Mouse (Mus musculus) right cerebral cortex, postnatal 25 days (tissue): ENCODE measurements around the gene Camk2d.

Experiments
- DNase-seq: peaks from one replicate; pipeline ENCODE4 v3.0.0; 2022

The Camk2d gene

DNA sequence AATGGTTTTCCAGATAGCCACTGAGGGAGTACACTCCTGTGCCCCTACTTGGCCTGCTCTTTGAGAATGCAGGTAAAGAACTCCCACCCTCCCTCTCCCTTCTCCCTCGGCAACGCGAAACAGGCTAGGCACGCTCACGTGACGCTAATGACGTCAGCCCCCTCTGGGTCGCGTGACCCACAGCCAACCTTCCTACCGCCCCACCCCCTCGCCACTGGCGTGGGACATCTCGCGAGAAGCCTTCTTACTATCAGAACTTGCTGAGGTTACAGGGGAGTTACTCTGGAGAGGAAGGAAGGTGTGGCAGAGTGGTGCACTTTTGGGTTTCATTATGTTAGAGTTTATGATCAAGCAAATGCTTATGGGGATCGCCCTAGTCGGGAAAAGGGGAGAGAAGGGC, at the start of gene Camk2d:
Camk2d (plus strand) TSS at position 217 of the 400 bp plus-strand sequence.
- DNase-seq, result peak; percentile 90

DNA sequence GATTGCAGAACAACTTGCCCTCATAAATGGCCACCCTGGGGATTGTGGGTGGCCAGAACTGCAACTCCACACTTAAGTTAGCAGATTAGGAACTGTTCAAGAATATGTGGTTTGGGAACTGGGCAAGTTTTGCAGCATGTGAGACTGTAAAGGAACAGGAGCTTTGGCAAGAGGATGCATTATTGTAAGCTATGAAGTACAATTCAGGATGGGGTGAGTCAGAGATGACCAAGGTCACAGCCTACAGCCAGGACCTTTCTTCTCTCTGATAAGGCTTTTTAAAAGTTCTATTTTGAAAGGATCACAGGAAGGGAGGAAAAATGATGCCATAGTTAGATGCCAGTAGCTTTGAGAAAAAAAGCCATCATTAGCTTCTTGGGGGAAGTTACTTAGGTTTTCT, 48.2 kb upstream of the Camk2d start:
- DNase-seq, result no peak

DNA sequence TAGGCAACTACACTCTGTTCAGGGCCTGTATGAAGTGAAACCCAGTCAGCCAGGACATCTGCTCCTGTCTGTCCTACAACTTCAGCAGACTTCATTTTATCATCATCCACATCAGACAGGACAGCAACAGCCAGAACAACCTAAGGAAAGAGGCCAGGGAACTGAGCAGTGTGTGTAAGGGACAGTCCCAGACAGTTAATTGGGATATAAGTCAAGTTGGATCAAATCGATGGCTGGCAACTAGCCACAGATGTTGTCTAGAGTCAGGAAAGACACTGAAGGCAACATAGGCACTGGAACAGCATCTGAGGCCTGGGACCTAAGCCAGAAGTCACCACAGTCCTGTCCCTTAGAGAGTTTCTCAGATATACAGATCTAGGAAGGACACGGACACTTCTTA, 32.5 kb upstream of the Camk2d start:
- DNase-seq, result no peak

DNA sequence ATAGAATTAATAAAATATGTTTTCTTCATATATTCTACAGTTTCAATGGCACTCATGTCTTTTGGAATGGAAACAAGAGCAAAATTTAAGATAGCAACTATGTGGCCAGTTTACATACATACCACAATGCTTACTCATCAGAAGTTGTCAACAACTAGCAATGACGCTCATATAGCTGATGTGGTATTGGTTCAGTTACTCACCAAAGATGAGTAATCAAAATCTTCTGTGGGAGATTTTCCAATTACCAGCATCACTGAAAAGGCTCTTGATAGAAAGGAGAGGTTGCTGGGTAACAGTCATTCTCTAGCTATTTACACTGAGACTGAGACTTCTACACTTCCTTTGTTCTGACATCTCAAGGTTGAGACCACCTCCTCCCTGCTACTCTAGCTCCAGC, 25.5 kb upstream of the Camk2d start:
- no peak for DNase-seq

DNA sequence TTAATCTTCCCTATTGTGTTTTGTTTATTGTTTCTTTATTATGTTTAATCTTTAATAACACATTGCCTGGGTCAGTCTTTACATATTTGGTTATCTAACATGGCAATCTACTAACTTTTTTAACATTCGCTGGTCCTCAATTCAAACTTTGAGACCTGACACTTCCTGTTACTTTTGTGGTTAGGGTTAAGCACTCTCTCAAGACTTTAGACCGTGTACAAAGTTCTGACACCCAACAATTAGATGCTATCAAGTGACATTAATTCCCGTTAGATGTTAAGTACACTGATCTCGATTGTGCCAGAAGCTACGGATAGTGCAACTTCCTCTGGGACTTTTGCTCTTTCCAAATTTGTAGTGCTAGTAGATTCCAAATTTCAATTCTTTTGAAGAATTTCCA, 23.2 kb upstream of the Camk2d start:
- DNase-seq, result no peak

DNA sequence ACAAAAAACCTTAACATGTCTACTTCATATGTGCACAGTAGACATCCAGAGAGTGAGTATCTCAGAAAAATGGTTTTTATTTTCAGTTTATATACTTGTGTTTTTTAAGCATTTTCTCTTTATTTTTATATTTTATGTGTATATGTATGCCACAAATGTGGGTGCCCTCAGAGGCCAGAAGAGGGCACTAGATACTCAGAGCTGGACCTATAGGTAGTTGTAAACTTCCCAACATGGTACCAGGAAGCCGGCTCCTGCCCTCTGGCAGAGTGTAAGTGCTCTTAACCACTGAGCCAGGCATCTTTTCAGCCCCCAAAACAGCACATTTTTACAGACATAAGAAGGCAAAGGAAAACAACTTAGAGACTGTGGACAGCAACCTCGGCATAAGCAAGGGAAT, 20.2 kb upstream of the Camk2d start:
- no peak for DNase-seq

DNA sequence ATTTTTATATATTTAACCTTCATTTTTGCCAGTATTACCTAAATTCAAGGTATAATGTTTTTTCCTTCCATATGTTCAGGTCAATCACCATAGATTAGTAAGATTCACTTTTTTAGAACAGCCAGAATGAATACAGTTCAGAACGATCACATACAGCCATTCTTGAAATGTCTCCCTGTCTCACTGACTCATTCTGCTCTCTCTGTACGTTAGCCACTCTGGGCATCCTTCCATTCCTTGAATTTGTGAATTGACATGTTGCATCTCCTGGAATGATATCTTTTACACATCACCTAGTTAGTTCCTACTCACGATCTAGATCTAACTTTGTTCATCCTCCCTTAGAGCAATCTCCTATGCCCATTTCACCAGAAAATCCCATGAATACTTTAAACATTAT, 10.0 kb upstream of the Camk2d start:
- DNase-seq, result no peak

DNA sequence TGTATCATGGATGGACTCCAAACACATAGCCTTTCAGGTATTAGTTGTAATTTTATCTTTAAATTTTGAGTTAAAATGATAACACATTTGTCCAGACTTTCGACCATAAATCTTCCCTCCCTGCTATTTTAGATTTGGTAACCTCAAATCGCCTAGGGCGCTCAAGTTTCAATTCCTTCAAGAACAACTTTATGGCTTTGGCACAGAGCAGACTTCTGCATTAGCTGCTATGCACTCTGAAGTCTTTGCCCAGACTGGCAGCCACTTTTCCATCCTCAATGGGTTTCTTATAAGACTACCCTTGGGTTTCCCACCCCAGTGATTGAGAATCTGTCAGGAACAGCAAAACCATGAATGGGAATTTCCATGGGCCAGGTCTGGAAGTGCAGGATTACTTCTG, 8.6 kb upstream of the Camk2d start:
- no peak for DNase-seq

DNA sequence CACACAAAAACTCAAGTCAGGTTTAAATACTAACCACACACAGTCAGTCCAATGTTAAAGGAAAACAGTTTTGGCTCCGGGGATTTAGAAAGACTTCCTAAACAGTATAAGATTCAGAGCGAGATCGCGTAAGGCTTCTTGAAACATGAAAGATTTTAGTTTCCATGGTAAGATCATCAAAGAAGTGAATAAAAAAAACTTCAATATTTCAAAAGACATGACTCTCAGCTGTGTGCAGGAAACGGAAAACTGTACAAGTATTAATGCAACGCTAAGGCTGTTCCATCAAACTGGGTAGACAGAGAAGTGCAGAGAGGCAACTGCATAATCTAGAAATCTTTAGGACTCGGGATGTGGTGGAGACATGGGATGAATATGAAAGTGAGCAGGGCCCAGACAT, 6.5 kb upstream of the Camk2d start:
- no peak for DNase-seq

DNA sequence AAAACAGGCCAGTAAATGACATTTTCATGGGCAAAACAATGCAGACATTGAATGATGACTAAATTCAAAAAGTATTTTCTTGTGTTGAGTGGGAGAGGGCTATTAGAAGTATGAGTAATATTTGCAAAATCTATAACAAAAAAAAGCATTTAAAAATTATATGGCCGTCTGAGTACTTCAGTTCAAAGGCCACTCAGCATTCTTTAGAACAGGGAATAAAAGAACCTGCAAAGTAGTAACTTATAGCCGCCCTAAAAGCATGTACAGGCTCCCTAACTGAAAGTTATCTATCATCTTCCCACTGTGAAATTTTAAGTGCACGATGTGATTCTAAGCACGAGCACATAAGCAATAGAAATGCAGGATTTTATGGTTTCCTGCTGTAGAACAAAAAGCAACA, 646 bp upstream of the Camk2d start:
- DNase-seq, result no peak

DNA sequence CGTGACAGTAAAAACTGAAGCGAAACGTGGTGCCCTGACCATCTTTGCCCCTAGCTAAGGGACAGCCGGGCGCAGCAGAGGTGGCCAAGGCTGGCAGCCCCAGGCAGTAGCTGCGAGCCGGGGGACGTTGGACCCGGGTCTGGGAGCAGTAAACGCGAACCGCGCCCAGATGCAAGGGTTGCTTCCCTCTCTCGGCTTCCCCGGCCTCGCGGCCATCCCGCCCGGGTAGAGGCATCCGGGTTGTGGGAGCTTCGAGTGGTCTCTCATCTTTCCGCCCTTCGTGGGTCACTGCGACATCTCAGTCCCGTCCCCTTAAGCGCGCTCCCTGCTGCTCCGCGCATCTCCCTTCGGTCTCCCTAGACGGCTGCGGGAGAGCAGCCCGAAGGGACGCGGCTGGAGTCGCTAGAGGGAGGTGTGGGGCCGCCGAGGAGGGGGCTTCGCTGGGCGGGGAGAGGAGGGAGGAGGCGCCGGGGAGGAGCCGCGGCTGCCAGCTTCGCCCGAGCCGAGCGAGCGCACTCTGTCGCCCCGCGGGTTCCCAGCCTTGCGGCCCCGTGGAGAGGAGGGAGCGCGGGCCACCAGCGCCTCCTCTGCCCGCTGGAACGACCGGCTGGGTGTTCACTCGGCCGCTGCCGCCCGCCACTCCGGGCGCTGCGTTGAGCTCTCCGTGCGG, 524 bp downstream of the Camk2d start:
- DNase-seq, result peak; percentile 86

DNA sequence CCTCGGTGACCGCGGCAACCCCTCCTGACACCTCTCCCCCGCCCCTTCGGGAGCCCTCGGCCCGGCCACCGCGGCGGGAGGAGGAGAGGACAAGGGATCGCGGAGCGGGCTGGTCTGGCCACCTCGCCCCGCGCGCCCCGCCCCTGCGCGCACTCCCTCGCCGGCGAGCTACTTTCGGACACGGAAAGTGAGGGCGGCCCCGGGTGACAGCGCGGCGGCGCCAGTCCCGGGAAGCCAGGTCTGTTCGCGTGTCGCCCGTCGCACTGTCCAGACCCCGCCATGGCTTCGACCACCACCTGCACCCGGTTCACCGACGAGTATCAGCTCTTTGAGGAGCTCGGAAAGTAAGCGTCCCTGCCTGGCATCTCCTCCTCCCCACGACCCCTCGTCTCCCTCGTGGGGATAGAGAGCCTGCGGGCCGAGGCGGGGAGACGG, 1.1 kb downstream of the Camk2d start:
- DNase-seq, result peak; percentile 72

DNA sequence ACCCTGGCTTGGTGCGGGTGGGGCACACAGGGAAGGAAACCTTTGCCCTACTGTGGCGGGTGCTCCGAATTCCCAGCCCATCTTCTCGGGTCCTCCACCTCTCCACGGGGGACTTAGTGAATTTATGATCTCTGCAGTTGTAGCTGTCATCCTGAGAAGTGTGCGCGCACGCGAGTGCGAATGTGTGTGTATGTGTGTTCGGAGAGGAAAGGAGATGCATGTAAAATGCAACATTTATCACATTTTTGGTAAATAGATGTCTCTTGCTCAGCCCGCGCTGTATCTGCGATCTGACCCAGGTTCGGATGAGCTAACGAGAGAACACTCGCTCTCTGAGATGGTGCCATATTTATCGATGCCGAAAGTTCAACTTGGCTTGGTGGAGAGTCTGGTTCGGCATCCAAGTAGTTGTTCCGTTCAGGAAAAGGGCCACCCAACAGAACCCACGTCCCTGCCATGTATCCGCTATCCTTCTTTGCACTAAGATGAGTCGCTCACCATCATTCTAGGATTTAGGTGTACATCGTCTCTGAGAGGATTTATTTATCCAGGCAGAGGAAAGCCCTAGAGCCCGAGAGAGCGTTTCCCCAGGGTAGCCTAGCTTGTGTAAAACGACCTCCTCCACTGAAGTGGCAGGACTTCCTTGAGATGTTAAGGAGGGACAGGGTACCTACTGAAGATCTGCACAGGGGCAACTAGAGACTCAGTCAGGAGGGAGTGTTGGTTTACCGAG, 1.7 kb downstream of the Camk2d start:
- DNase-seq, result peak; percentile 47

DNA sequence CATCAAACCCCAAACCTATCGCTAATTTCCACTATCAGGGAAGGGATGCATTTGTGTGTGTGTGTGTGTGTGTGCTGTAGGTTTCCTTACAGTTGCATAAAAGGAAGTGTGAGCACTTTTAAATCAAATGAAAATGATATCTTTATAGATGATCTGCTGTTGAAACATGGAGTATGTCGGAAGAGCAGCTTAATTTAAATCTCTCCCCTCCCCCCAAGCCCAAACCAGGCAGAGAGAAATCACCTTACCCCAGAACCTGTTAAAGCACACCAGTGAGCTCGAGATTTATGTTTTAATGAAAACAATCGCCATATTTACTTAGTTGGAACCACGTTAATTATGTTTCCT, 2.2 kb downstream of the Camk2d start:
- DNase-seq, result no peak

DNA sequence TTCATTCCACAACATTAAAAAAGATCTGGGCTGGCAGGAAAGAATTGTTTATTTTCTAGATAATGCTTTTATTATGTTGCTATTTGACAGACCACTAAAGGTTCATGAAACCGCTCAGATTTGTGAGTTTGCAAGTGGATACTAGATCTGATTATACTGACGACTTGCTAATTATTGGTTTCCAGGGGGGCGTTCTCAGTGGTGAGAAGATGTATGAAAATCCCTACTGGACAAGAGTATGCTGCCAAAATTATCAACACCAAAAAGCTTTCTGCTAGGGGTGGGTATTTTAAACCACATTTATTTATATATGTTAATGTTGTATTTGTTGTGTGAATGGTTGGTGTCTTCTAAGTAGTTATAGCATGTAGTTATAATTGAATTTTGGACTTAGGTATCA, 2.8 kb downstream of the Camk2d start:
- no peak for DNase-seq

DNA sequence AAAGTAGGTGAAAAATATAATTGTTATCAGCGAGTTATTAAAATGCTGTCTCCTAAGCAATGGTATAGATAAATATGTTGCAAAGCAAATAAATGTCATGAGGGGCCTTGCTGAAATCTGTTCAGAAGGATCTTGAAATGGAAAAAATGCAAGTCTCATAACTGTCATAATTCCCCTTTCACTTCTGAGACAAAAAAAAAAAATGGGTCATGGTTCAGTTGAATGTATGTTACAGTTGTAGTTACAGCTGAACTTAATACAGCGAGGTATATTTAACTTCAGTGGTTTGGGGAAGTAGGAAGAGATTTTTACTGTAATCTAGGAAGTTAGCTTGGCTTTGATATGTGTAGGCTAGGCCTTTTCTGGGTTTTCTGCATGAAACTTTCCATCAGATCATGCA, 3.2 kb downstream of the Camk2d start:
- DNase-seq, result no peak

DNA sequence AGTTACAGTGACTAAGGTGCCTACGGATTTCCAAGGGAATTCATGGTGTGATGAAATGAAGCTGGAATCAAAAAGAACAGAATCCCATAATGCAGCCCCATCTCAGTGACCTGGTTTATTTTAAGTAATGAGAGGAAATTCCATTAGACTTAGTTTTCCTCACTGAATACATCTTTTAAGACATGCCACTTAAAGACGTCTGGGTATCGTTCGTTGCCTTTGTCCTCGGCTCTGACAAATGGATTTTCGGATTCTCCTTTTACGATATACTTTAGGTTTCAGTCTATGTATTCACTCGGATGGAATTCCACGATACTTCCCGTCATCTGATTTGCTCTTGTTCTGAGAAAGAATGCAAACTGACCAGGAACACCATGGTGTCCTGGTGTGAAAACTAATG, 3.8 kb downstream of the Camk2d start:
- no peak for DNase-seq

DNA sequence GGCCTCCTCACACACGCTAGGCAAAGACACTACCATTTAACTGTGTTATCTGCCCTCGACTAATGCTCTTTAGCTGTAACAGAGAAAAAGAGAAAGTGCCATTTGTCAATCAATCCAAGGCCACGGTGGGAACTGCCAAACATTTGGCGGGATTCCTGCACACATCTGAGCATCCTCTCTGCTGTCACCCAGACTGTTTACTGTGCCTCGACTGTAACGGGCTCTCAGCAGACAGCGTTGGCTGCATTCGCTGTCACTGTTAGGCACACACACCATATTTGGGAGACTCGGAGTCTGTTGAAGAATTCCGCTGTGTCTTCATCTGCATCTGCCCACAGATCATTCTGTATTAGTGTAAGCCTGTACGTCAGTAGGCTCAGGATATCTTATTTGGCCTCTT, 6.7 kb downstream of the Camk2d start:
- DNase-seq, result no peak

DNA sequence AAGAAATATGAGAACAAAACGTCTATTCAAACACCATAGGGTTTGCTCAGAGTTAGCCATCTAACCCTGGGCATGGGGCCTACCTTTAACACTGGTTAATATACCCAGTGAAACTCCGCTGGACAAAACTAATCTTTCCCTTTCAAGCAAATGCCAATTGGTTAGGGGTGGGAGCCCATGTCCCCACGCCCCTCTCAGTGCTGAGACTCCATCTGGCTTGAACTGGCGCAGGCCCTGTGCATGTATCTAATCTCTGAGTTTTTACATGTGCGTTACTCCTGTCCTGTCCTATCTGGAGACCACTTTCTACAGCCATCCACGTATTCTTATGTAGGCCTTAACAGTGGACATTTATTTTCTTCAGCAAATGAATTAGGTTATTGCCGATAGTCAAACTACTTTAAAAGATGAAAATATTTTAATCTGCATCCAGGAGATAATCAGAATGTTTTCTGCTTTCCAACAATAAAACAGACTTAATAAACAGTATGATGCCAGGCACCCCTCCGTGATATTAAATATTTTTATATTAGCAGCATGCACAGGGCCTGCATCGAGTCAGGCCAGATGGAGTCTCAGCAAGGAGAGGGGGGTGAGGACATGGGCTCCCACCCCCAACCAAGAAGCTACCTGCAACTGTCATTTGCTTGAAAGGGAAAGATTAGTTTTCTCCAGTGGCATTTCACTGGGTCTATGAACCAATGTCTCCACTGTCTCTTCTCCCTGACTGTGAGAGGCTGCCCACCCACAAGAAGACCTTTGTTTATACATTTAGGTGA, 8.7 kb downstream of the Camk2d start:
- DNase-seq, result no peak

DNA sequence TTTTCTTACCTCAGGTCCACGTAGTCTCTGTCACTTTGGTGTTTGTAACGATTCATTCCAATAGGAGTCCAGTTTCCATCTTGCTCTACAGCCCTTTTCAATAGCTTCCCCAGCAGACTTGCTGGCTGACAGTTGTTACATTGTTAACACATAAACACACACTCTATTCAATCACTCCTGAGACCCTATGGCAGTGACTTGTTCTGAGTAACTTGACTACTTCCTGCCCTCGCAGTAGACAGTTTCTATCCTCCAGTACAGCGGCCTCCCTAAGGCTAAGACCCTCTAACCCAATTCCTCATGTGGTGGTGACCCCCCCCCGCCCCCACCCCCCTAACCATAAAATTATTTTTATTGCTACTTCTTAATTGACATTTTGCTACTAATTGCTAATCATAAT, 13.2 kb downstream of the Camk2d start:
- DNase-seq, result no peak

DNA sequence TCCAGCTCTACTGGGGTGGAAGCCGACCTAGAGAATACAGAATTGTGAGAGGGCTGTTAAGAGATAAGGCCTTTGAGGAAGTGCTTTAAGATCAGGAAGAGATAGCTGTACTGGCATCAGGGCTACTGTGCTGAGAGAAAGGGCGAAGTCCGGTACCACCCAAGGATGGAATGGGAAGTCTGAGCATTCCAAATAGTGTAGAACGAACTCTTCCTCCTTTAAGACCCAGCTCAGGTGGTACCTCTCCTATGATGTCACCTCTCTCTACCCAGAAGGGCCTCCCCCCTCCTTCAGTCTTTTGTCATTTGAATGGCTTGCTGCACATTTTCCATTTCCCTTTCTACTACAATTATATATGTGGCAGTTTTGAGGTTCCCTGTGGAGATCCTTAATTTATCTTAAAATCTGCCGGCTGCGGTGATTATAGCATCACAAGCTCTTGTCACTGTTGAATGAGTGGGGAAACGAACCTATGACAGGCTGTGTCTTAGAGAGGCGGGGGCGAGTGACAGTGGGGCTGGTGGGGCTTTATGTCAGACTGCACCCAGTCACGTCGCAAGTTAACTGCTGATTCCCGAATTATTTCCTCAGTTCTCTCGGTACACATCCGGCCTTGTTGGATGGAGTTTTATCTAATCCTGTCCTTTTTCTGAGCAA, 13.8 kb downstream of the Camk2d start:
- DNase-seq, result no peak

DNA sequence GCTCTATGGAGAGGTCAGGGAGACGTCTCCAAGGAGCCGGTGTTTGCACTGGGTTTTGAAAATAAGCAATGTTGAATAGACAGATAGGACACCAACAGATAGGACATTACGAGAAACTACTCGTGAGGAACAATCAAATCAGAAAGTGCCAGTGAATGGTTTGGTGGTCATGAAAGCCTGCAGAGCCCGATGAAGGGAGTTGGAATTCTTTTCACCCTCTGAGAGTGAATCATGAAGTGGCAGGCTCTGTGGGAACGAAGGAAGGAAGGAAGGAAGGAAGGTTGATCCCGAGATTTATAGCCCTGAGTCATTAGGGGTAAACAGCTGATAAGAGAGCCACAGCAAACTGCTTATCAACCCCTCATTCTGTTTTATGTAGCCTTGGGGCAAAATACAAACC, 15.5 kb downstream of the Camk2d start:
- no peak for DNase-seq

DNA sequence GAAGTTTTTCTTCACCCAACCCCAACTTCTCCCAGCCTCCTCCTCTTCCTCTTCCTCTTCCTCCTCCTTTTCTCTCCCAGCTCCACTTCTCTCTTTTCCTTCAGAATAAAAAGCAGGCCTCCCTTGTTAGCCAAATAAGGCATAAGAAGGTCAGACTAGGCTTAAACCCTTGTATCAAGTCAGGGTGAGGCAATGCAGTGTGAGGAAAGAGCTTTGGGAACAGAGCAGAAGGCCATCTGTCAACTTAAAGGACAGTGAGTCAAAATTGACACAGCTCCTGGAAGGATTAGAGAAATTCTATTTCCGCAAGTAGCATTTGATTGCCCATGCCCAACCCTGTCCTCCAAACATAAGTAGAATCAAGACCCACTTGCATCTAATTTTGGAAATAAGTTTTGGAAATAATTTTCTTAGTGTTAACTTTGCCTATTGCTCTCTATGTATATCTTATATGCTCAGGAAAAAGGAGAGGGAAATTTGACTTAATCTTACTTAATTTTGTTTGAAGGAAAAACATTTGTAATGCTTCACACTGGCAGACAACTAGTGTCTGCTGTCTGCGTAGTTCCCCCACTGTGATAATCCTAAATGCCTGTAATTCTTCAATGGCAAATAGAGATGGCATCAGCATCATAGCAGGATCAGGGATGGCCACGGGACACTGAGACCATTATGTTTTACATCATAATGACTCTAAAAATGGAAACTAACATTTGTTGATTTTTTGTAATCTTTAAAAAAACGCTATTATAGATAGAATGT, 16.8 kb downstream of the Camk2d start:
- DNase-seq, result no peak
